Mouse (Mus musculus): ENCODE measurements at regions not wholly inside any gene's neighbourhood (a gene's known extent, or its start where the extent isn't known, plus 50 kb on each side); places are given as distances from the start of the nearest gene placed in this dataset.
"Not testable (repeated sequence)": the region's sequence is repeated elsewhere in the genome, so short reads cannot be mapped to it uniquely, and the experiment has no call there.

GRCm38 (mm10) chr2:166454160-166454888, 259.3 kb downstream of the Prex1 start:
- not testable (repeated sequence) for H3K9ac ChIP-seq (replicated peaks; ENCODE audit: low read length); H3K4me3 ChIP-seq (replicated peaks; ENCODE audit: low read depth, low read length); H3K4me2 ChIP-seq (ENCODE audit: low read length); ATAC-seq (ENCODE audit: low FRiP score, low TSS enrichment); DNase-seq; H3K36me3 ChIP-seq (ENCODE audit: control insufficient read depth, insufficient read depth, low read length); H3K27ac ChIP-seq (replicated peaks; ENCODE audit: low read depth, low read length); H3K9me3 ChIP-seq (ENCODE audit: control insufficient read depth, low read length); H3K27me3 ChIP-seq (ENCODE audit: control insufficient read depth, insufficient read depth, low read length)
- 76% methylated on average over 2 of the region's 7 CpGs for WGBS
- peaks cover 16% of the 10 kb centered on the region for H3K4me1 ChIP-seq (ENCODE audit: control insufficient read depth, insufficient read depth, low read length)

- no peaks in the 10 kb centered on the region for H3K27me3 ChIP-seq (ENCODE audit: control insufficient read depth, insufficient read depth, low read length)
- no peak overlapping the region for H3K4me2 ChIP-seq (ENCODE audit: low read length)
- H3K9ac ChIP-seq (replicated peaks; ENCODE audit: low read length) = no peak overlapping the region
- no peaks in the 10 kb centered on the region for H3K36me3 ChIP-seq (ENCODE audit: control insufficient read depth, insufficient read depth, low read length)
- H3K9me3 ChIP-seq (ENCODE audit: control insufficient read depth, low read length) = no peaks in the 10 kb centered on the region
- 0 out of 2 replicates have a peak overlapping the region, but pooled peaks have one; percentile 26 for H3K27ac ChIP-seq (replicated peaks; ENCODE audit: low read depth, low read length)
- no peak for DNase-seq
- ATAC-seq (ENCODE audit: low FRiP score, low TSS enrichment) = no peak
- 72% methylated on average over 7 of the region's 7 CpGs for WGBS
- H3K4me1 ChIP-seq (ENCODE audit: control insufficient read depth, insufficient read depth, low read length) = peaks cover 17% of the 10 kb centered on the region
- no peak overlapping the region for H3K4me3 ChIP-seq (replicated peaks; ENCODE audit: low read depth, low read length)
Measured at GRCm38 (mm10) chr2:166450964-166451363, 262.7 kb downstream of the Prex1 start.

GRCm38 (mm10) chr2:166450380-166450779, 263.3 kb downstream of the Prex1 start:
- 0 out of 2 replicates have a peak overlapping the region, but pooled peaks have one; percentile 26 for H3K27ac ChIP-seq (replicated peaks; ENCODE audit: low read depth, low read length)
- no peaks in the 10 kb centered on the region for H3K36me3 ChIP-seq (ENCODE audit: control insufficient read depth, insufficient read depth, low read length)
- peak; percentile 62 for DNase-seq
- WGBS = 65% methylated on average over 10 of the region's 10 CpGs
- peaks cover 17% of the 10 kb centered on the region for H3K4me1 ChIP-seq (ENCODE audit: control insufficient read depth, insufficient read depth, low read length)
- no peaks in the 10 kb centered on the region for H3K9me3 ChIP-seq (ENCODE audit: control insufficient read depth, low read length)
- no peak for ATAC-seq (ENCODE audit: low FRiP score, low TSS enrichment)
- no peak overlapping the region for H3K4me3 ChIP-seq (replicated peaks; ENCODE audit: low read depth, low read length)
- no peak overlapping the region for H3K9ac ChIP-seq (replicated peaks; ENCODE audit: low read length)
- H3K4me2 ChIP-seq (ENCODE audit: low read length) = no peak overlapping the region
- no peaks in the 10 kb centered on the region for H3K27me3 ChIP-seq (ENCODE audit: control insufficient read depth, insufficient read depth, low read length)

- DNase-seq (no peak), ATAC-seq (ENCODE audit: low FRiP score, low TSS enrichment) (no peak)
- no peak overlapping the region for H3K9ac ChIP-seq (replicated peaks; ENCODE audit: low read length)
- H3K4me2 ChIP-seq (ENCODE audit: low read length) = no peak overlapping the region
- no peaks in the 10 kb centered on the region for H3K36me3 ChIP-seq (ENCODE audit: control insufficient read depth, insufficient read depth, low read length)
- 69% methylated on average over 13 of the region's 13 CpGs for WGBS
- no peaks in the 10 kb centered on the region for H3K9me3 ChIP-seq (ENCODE audit: control insufficient read depth, low read length)
- H3K4me3 ChIP-seq (replicated peaks; ENCODE audit: low read depth, low read length) = no peak overlapping the region
- peaks cover 17% of the 10 kb centered on the region for H3K4me1 ChIP-seq (ENCODE audit: control insufficient read depth, insufficient read depth, low read length)
- H3K27me3 ChIP-seq (ENCODE audit: control insufficient read depth, insufficient read depth, low read length) = no peaks in the 10 kb centered on the region
- H3K27ac ChIP-seq (replicated peaks; ENCODE audit: low read depth, low read length) = 0 out of 2 replicates have a peak overlapping the region, but pooled peaks have one; percentile 32
Measured at GRCm38 (mm10) chr2:166448724-166449123, 264.9 kb downstream of the Prex1 start.

GRCm38 (mm10) chr2:166448161-166448560, 265.5 kb downstream of the Prex1 start:
- Histone ChIP-seq H3K36me3 (ENCODE audit: control insufficient read depth, insufficient read depth, low read length) (no peaks in the 10 kb centered on the region), H3K4me1 (ENCODE audit: control insufficient read depth, insufficient read depth, low read length) (peaks cover 17% of the 10 kb centered on the region), H3K27me3 (ENCODE audit: control insufficient read depth, insufficient read depth, low read length) (no peaks in the 10 kb centered on the region), H3K9ac (replicated peaks; ENCODE audit: low read length) (no peak overlapping the region), H3K9me3 (ENCODE audit: control insufficient read depth, low read length) (no peaks in the 10 kb centered on the region), H3K27ac (replicated peaks; ENCODE audit: low read depth, low read length) (peak overlapping the region; percentile 32; the same call in 1 of the 2 replicates), H3K4me2 (ENCODE audit: low read length) (no peak overlapping the region), H3K4me3 (replicated peaks; ENCODE audit: low read depth, low read length) (no peak overlapping the region)
- ATAC-seq (ENCODE audit: low FRiP score, low TSS enrichment) (no peak), DNase-seq (peak; percentile 76)
- WGBS = 66% methylated on average over 11 of the region's 11 CpGs

GRCm38 (mm10) chr2:166446536-166446935, 267.1 kb downstream of the Prex1 start:
- H3K4me1 ChIP-seq (ENCODE audit: control insufficient read depth, insufficient read depth, low read length) = peaks cover 21% of the 10 kb centered on the region
- WGBS = 88% methylated on average over 3 of the region's 3 CpGs
- ATAC-seq (ENCODE audit: low FRiP score, low TSS enrichment) = no peak

GRCm38 (mm10) chr2:166445824-166446223, 267.8 kb downstream of the Prex1 start:
- not testable (repeated sequence) for H3K4me2 ChIP-seq (ENCODE audit: low read length); H3K9ac ChIP-seq (replicated peaks; ENCODE audit: low read length); H3K27me3 ChIP-seq (ENCODE audit: control insufficient read depth, insufficient read depth, low read length); DNase-seq; ATAC-seq (ENCODE audit: low FRiP score, low TSS enrichment); H3K9me3 ChIP-seq (ENCODE audit: control insufficient read depth, low read length); H3K36me3 ChIP-seq (ENCODE audit: control insufficient read depth, insufficient read depth, low read length); H3K4me3 ChIP-seq (replicated peaks; ENCODE audit: low read depth, low read length)
- 0 out of 2 replicates have a peak overlapping the region, but pooled peaks have one; percentile 45 for H3K27ac ChIP-seq (replicated peaks; ENCODE audit: low read depth, low read length)
- peaks cover 20% of the 10 kb centered on the region for H3K4me1 ChIP-seq (ENCODE audit: control insufficient read depth, insufficient read depth, low read length)
- 61% methylated on average over 7 of the region's 7 CpGs for WGBS

More at GRCm38 (mm10) chr2:166446536-166446935, 267.1 kb downstream of the Prex1 start:
- Histone ChIP-seq H3K27ac (replicated peaks; ENCODE audit: low read depth, low read length) (no peak overlapping the region), H3K27me3 (ENCODE audit: control insufficient read depth, insufficient read depth, low read length) (no peaks in the 10 kb centered on the region), H3K36me3 (ENCODE audit: control insufficient read depth, insufficient read depth, low read length) (no peaks in the 10 kb centered on the region), H3K4me2 (ENCODE audit: low read length) (no peak overlapping the region), H3K9me3 (ENCODE audit: control insufficient read depth, low read length) (no peaks in the 10 kb centered on the region), H3K9ac (replicated peaks; ENCODE audit: low read length) (no peak overlapping the region), H3K4me3 (replicated peaks; ENCODE audit: low read depth, low read length) (no peak overlapping the region)
- DNase-seq = no peak

- Histone ChIP-seq H3K27ac (replicated peaks; ENCODE audit: low read depth, low read length) (peak overlapping the region; percentile 63), H3K4me2 (ENCODE audit: low read length) (no peak overlapping the region), H3K9ac (replicated peaks; ENCODE audit: low read length) (no peak overlapping the region), H3K27me3 (ENCODE audit: control insufficient read depth, insufficient read depth, low read length) (no peaks in the 10 kb centered on the region; the same call in 1 of the 2 replicates), H3K9me3 (ENCODE audit: control insufficient read depth, low read length) (no peaks in the 10 kb centered on the region), H3K4me3 (replicated peaks; ENCODE audit: low read depth, low read length) (no peak overlapping the region), H3K36me3 (ENCODE audit: control insufficient read depth, insufficient read depth, low read length) (no peaks in the 10 kb centered on the region), H3K4me1 (ENCODE audit: control insufficient read depth, insufficient read depth, low read length) (peaks cover 6% of the 10 kb centered on the region; the same call in 1 of the 2 replicates)
- ATAC-seq (ENCODE audit: low FRiP score, low TSS enrichment) (no peak), DNase-seq (peak; percentile 71)
- WGBS = 34% methylated on average over 15 of the region's 15 CpGs
Measured at GRCm38 (mm10) chr2:166442997-166443396, 270.6 kb downstream of the Prex1 start.
